Mouse (Mus musculus) midbrain, embryonic 11.5 days (tissue): ENCODE results near the gene AC170998.1. TPM values are rescaled to one million over a fixed set of nuclear protein-coding genes. Genes with fewer than 3 reads are reported as not detected.

Experiments
- ATAC-seq: fragments of 200-750 bp; cut with Nextera tagmentation; 2 replicates; pipeline ENCODE4 v1.8.0; 2017; ENCODE audit warnings: moderate TSS enrichment, moderate library complexity; ENCODE audit not compliant: low FRiP score
- DNase-seq: peaks from one replicate; pipeline ENCODE4 v3.0.0; 2015; ENCODE audit warnings: low spot score; ENCODE audit errors: missing footprints
- H3K27ac ChIP-seq: fragments of 300-500 bp; sonication (generic); 2 replicates; pipeline ENCODE4 v1.5.1; 2014; ENCODE audit warnings: low read depth, low read length
- H3K27me3 ChIP-seq: fragments of 300-500 bp; sonication (generic); 2 replicates; pipeline ENCODE4 v1.6.1; 2014; ENCODE audit warnings: mild to moderate bottlenecking, low read length, moderate library complexity, mixed read lengths; ENCODE audit not compliant: control insufficient read depth, insufficient read depth
- H3K36me3 ChIP-seq: fragments of 300-500 bp; sonication (generic); 2 replicates; pipeline ENCODE4 v1.6.1; 2014; ENCODE audit warnings: mild to moderate bottlenecking, low read length, moderate library complexity, mixed read lengths; ENCODE audit not compliant: control insufficient read depth, insufficient read depth
- H3K4me1 ChIP-seq: fragments of 300-500 bp; sonication (generic); 2 replicates; pipeline ENCODE4 v1.6.1; 2014; ENCODE audit warnings: low read length; ENCODE audit not compliant: control insufficient read depth, insufficient read depth
- H3K4me2 ChIP-seq: fragments of 300-500 bp; sonication (generic); 2 replicates; pipeline ENCODE4 v1.6.1; 2014; ENCODE audit warnings: mild to moderate bottlenecking, moderate library complexity
- H3K4me3 ChIP-seq: fragments of 300-500 bp; sonication (generic); 2 replicates; pipeline ENCODE4 v1.5.1; 2014; ENCODE audit warnings: low read depth, low read length
- H3K9ac ChIP-seq: fragments of 300-500 bp; sonication (generic); 2 replicates; pipeline ENCODE4 v1.6.1; 2014; ENCODE audit warnings: low read length
- H3K9me3 ChIP-seq: fragments of 300-500 bp; sonication (generic); 2 replicates; pipeline ENCODE4 v1.6.1; 2016; ENCODE audit warnings: low read length; ENCODE audit not compliant: control insufficient read depth
- WGBS: fragments of 180-500 bp; shearing (Covaris S2); extraction: QIAGEN DNeasy Blood & Tissue Kit; methylation state at CpG from one replicate; pipeline ENCODE4 v1.1.7; 2014; 5-methylcytosine and 5-hydroxymethylcytosine counted together
- polyA plus RNA-seq: library from polyadenylated mRNA; unstranded; fragments of >200 nt; fragmentation: Nextera tagmentation; extraction: Ambion mirVana; gene quantifications from 2 replicates; pipeline ENCODE4 v1.2.1, GENCODE M21; 2014

The AC170998.1 gene
- polyA plus RNA-seq, 1 experiment from 2014 or later, result 0.78 TPM

DNA sequence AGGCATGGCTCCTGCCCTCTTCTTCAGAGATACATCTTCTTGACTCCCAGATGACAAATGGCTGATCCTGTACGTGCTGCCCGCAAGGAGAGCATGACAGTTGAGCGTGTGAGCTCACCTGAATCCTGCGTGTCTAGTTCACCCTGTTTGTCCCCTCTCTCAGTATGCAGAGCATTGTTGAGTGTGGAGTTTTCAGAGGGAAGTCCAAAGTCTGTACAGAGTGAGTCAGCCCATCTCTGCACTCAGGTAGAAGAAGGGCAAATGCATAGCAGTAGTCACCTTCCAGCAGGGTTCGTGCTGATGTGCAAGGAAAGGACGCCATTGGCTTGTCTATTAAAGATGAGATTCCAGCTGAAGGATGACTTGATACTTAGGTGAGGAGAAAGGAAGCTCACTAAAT is 13.4 kb downstream of the AC170998.1 start:
- H3K36me3 ChIP-seq, result peaks cover 7% of the 10 kb centered on the region
- ATAC-seq (no peak), DNase-seq (no peak)
- no peak overlapping the region for H3K27ac ChIP-seq
- H3K9ac ChIP-seq, result no peak overlapping the region
- no peaks in the 10 kb centered on the region for H3K9me3 ChIP-seq
- no peaks in the 10 kb centered on the region for H3K27me3 ChIP-seq
- H3K4me3 ChIP-seq, result no peak overlapping the region
- no peaks in the 10 kb centered on the region for H3K4me1 ChIP-seq
- whole genome bisulfite sequencing, result 96% methylated on average over 6 of the region's 6 CpGs
- no peak overlapping the region for H3K4me2 ChIP-seq

DNA sequence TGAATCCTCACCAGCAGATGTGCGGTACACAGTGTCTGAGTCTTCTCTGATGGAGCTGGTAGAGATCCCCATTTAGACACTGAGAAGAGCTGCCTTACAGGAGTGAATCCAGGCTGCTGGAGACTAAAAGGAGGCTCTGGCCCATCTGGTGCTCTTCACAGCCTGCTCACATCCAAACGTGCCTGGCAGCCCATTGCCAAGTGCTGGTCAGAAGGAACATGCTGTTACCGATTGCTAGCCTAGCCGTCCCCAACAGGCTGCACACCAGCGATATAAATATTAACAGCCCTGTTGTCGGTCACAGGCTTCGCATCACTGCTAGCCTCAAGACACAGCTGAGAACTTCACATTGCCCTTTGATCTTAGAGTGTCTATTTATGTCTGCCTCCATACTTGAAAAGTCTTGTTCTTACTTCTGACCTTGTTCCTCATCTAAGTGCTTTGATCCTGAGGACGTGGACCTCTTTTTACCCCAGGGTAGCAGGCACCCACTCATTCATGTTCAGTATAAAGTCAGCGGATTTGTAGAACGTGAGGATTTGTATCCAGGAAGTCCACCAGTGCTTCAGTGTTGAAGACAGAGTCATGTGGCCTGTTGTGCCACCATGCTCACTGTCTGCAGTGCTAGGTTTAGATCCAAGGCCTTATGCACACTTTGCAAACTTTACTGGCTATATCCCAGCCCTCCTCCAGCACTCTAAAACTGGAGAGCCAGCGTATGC is 17.4 kb downstream of the AC170998.1 start:
- H3K27me3 ChIP-seq, result no peaks in the 10 kb centered on the region
- no peak overlapping the region for H3K4me3 ChIP-seq
- no peak for ATAC-seq
- H3K4me2 ChIP-seq, result no peak overlapping the region
- DNase-seq, result no peak
- H3K36me3 ChIP-seq, result peaks cover 18% of the 10 kb centered on the region
- no peaks in the 10 kb centered on the region for H3K4me1 ChIP-seq
- H3K9ac ChIP-seq, result no peak overlapping the region
- WGBS, result 94% methylated on average over 11 of the region's 11 CpGs
- no peak overlapping the region for H3K27ac ChIP-seq
- H3K9me3 ChIP-seq, result no peaks in the 10 kb centered on the region

DNA sequence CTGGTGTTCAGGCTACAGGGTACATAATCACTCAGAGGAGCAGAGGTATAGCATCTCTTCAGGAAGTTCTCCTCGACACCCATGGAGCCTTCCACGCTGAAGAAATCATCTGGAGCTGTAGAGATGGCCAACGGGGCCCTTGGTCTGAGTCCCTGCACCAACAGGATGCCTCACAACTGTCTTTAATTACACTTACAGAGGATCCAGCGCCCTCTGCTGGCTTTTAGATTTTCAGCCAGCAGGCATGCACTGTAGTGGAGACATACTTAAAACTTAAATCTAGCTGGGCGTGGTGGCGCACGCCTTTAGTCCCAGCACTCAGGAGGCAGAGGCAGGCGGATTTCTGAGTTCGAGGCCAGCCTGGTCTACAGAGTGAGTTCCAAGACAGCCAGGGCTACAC is 18.0 kb downstream of the AC170998.1 start:
- H3K27ac ChIP-seq, result no peak overlapping the region
- no peak overlapping the region for H3K9ac ChIP-seq
- H3K4me1 ChIP-seq, result no peaks in the 10 kb centered on the region
- no peak overlapping the region for H3K4me2 ChIP-seq
- ATAC-seq, result no peak
- H3K36me3 ChIP-seq, result peaks cover 18% of the 10 kb centered on the region
- H3K4me3 ChIP-seq, result no peak overlapping the region
- no peaks in the 10 kb centered on the region for H3K9me3 ChIP-seq
- 88% methylated on average over 9 of the region's 9 CpGs for WGBS
- no peak for DNase-seq
- H3K27me3 ChIP-seq, result no peaks in the 10 kb centered on the region

DNA sequence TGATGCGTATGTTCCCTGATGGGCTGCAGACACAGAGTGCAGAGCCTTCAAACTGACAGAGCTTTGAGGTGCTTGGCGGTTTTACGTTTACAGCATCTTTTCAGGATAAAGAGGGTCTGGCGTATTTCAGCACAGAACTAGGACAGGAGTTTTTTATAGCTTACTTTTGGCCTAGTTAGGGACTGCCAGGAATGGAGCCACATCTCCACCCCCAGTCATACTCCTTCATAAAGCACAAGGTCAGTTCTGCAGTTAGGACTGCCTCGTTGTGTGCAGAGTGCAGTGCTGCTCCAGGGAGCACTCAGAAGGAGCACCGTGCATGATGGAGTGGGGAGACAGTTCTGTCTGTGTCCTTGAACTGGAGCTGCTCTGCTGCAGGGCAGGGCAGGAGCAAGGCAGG is 19.9 kb downstream of the AC170998.1 start:
- no peaks in the 10 kb centered on the region for H3K9me3 ChIP-seq
- no peaks in the 10 kb centered on the region for H3K4me1 ChIP-seq
- no peak overlapping the region for H3K27ac ChIP-seq
- DNase-seq (no peak), ATAC-seq (no peak)
- 96% methylated on average over 6 of the region's 6 CpGs for WGBS
- H3K9ac ChIP-seq, result no peak overlapping the region
- H3K36me3 ChIP-seq, result peaks cover 16% of the 10 kb centered on the region
- H3K4me3 ChIP-seq, result no peak overlapping the region
- H3K27me3 ChIP-seq, result no peaks in the 10 kb centered on the region
- H3K4me2 ChIP-seq, result no peak overlapping the region

DNA sequence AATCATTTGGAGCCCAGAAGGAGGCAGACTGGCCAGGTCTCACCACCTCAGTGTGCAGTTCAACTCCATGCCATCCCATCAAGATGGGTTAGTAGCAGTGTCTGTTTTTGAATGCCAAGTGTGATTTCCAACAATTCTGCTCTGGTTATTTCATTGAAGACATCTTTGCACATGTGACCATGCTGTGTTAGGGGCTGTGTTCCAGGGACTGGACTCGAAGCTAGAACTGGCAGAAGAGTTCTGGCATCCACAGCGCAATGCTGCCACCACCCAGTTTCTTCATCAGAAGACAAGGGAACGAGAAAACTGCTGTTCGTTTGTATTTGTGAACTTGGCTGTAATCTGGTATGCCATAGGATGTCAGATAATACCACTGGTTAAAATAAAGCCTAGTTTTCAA is 22.1 kb downstream of the AC170998.1 start:
- Histone ChIP-seq H3K36me3 (peaks cover 16% of the 10 kb centered on the region), H3K9me3 (no peaks in the 10 kb centered on the region), H3K4me2 (no peak overlapping the region), H3K9ac (no peak overlapping the region), H3K27me3 (no peaks in the 10 kb centered on the region), H3K4me1 (no peaks in the 10 kb centered on the region), H3K27ac (no peak overlapping the region), H3K4me3 (no peak overlapping the region)
- ATAC-seq, result no peak
- no peak for DNase-seq
- 93% methylated on average over 4 of the region's 4 CpGs for WGBS

DNA sequence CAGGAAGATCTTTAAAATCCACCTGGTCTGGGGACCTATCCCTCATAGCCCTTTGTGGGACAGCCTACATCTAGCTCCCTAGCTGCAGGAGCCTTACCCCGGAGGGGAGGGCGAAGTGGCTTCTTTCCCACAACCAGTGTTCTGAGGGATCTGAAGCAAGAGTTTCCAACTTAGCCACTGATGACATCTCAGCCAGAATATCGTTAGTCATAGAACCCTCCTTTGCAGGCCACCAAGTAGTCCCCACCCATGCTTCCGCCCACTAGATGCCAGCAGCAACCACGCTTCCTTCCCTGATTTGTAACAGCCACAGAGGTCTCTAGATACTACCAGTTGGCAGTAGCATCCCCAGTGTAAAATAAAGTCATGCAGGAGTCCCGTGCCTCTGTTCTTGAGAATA is 24.7 kb downstream of the AC170998.1 start:
- Histone ChIP-seq H3K36me3 (peaks cover 11% of the 10 kb centered on the region; the same call in 1 of the 2 replicates), H3K4me2 (no peak overlapping the region), H3K9ac (no peak overlapping the region), H3K27me3 (no peaks in the 10 kb centered on the region), H3K4me1 (no peaks in the 10 kb centered on the region), H3K4me3 (no peak overlapping the region), H3K9me3 (no peaks in the 10 kb centered on the region), H3K27ac (no peak overlapping the region)
- ATAC-seq (no peak), DNase-seq (no peak)
- 86% methylated on average over 6 of the region's 6 CpGs for WGBS

DNA sequence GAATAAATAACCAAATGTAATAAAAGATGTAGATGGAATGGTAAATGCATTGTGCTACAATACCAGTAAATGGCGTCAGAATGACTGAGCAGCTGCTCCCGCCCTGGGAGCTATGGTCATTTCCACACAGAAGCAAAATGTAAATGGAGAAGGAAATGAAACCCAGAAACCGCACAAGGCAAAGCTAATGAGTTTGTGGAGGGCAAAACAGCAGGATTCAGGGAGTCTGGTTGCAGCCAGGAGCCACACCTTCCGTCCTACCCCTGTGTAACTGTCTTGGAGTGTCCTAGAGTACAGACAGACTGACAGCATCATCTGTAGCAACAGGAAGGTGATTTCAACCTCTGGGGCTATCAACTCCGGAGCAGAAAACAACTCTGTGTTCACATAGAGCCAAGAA is 30.6 kb downstream of the AC170998.1 start:
- Histone ChIP-seq H3K4me2 (no peak overlapping the region), H3K36me3 (no peaks in the 10 kb centered on the region), H3K4me3 (no peak overlapping the region), H3K9me3 (no peaks in the 10 kb centered on the region), H3K4me1 (no peaks in the 10 kb centered on the region), H3K27ac (no peak overlapping the region), H3K9ac (no peak overlapping the region), H3K27me3 (no peaks in the 10 kb centered on the region)
- WGBS, result 74% methylated on average over 5 of the region's 5 CpGs
- DNase-seq (no peak), ATAC-seq (no peak)

DNA sequence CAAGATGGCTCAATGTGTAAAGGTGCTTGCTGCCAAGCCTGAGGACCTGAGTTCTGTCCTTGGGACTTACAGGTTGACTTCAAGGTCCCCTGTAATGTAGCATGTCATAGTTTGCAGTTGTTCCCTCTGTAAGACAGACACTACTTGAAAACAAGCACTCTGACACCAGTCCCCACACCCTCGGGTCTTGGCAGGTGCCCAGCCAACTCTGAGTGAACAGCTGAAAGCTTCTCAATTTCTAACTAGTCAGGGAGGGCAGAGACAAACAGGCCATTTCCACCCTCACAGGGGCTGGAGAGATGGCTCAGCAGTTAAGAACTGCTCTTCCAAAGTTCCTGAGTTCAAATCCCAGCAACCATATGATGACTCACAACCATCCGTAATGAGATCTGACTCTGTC is 31.6 kb downstream of the AC170998.1 start:
- Histone ChIP-seq H3K4me1 (no peaks in the 10 kb centered on the region), H3K4me2 (no peak overlapping the region), H3K27me3 (no peaks in the 10 kb centered on the region), H3K4me3 (no peak overlapping the region), H3K9me3 (no peaks in the 10 kb centered on the region), H3K27ac (no peak overlapping the region), H3K36me3 (no peaks in the 10 kb centered on the region), H3K9ac (no peak overlapping the region)
- DNase-seq (no peak), ATAC-seq (no peak)
- 78% methylated on average over 2 of the region's 2 CpGs for WGBS

DNA sequence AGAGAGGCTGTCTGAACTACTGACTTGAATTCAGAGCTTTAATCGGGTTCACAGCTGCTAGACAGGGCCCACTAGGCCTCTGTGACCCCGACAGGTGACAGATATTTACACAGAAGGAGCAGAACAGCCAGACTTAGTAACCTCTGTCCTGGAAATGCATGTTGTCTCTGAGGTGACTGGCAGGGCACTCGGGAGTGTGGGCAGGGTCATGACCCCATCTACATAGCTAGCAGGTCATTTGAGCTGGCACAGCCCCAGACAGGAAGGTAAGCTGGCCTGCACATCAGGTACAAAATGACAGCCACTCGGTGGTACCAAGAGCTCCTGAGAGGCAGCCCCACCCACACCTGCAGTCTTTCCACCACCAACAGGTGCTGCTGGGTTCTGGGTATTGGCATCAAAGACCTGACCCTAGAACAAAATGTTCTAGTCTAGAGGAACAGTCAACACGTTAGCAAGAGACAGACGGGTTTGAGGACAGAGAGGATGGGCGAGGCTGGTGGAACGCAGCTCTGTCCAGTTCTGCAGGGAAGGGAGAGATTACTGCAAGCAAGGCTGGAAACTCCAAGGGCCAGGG is 34.9 kb downstream of the AC170998.1 start:
- no peak overlapping the region for H3K4me3 ChIP-seq
- no peak for ATAC-seq
- H3K4me1 ChIP-seq, result no peaks in the 10 kb centered on the region
- H3K9me3 ChIP-seq, result no peaks in the 10 kb centered on the region
- DNase-seq, result no peak
- no peaks in the 10 kb centered on the region for H3K27me3 ChIP-seq
- H3K27ac ChIP-seq, result no peak overlapping the region
- no peak overlapping the region for H3K4me2 ChIP-seq
- no peak overlapping the region for H3K9ac ChIP-seq
- H3K36me3 ChIP-seq, result no peaks in the 10 kb centered on the region
- 78% methylated on average over 8 of the region's 8 CpGs for WGBS
